Mouse (Mus musculus): ENCODE results near the gene Megf6.

DNA sequence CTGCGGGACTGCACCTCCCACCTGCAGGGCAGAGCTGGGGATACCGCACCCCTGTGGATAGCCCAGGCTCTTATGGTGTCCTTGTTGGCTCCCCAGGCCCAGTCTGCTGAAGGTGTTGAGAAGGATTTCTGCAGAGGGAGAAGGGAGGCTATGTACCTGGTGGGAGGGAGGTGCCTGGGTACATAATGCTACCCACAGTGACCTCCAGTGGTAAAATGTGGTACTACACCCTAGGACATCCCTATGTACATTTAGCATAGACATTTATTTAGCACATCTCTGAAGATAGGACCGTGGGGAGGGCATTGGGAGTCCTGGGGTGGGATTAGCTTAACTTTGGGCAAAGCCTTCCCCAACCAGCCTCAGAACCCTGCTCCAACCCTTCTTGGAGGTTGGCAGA, 102.5 kb downstream of the Megf6 start:
- TF ChIP-seq GATA1 (IDR thresholded peaks at IDR 0.05; ENCODE audit: borderline replicate concordance, low read length) (no peak), FLI1 (IDR thresholded peaks at IDR 0.05; ENCODE audit: low read length) (no peak)

Measured in megakaryocyte, embryonic 14.5 days (primary cell).